Mouse (Mus musculus): ENCODE measurements around the gene Slco3a1. TPM values are rescaled to one million over a fixed set of nuclear protein-coding genes. Genes with fewer than 3 reads are reported as not detected.

Slco3a1 gene
- polyA plus RNA-seq, 2 experiments = 0.69 to 1.1 TPM

- Histone ChIP-seq H3K4me3 (ENCODE audit: insufficient read depth in 1 of 2, low read depth in 2 of 2, low read length in 2 of 2) (no peak overlapping the region), H3K27ac (no peak overlapping the region), H3K9me3 (ENCODE audit: control insufficient read depth, low read length) (no peaks in the 10 kb centered on the region), H3K36me3 (replicated peaks; ENCODE audit: control insufficient read depth, insufficient read depth, low read depth) (no peaks in the 10 kb centered on the region), H3K4me2 (ENCODE audit: low read depth) (no peak overlapping the region), H3K9ac (replicated peaks) (no peak overlapping the region), H3K4me1 (replicated peaks; ENCODE audit: control insufficient read depth in 2 of 2, insufficient read depth in 2 of 2, low read length in 1 of 2) (no peaks in the 10 kb centered on the region), H3K27me3 (ENCODE audit: control insufficient read depth, insufficient read depth, low read length) (no peaks in the 10 kb centered on the region)
- no peak for TF ChIP-seq CTCF (IDR thresholded peaks at IDR 0.05; ENCODE audit: low read depth)
- DNase-seq (ENCODE audit: low read depth in 3 of 3, low spot score in 3 of 3) = no peak
- 79% methylated on average over 1 of the region's 1 CpGs for WGBS (ENCODE audit: insufficient replicate concordance)
- no peak for ATAC-seq (ENCODE audit: insufficient read depth)
Observed at GRCm38 (mm10) chr7:74449802-74450201, 104.8 kb downstream of the Slco3a1 start.

DNA sequence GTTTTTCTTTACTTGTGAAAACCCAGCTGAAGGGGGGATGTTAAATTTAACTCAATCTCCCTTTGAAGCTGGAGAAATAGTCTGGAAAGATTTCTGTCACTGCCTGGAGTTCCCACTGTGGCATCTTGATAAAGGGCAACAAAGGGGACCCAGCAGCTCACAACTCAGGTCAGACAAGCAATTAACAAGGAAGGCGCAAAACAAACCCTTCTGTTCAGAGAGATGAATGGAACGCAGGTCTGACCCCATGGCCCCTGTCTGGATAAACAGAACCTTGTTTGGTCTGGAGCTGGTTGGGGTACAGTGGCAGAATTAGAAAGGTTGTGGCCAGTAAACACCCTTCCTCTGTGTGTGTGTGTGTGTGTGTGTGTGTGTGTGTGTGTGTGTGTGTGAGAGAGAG lies 106.8 kb downstream of the Slco3a1 start:
- H3K4me3 ChIP-seq (ENCODE audit: insufficient read depth in 1 of 2, low read depth in 2 of 2, low read length in 2 of 2) = no peak overlapping the region
- H3K9ac ChIP-seq (replicated peaks) = no peak overlapping the region
- ATAC-seq (ENCODE audit: insufficient read depth) = no peak
- H3K27ac ChIP-seq = no peak overlapping the region
- H3K36me3 ChIP-seq (replicated peaks; ENCODE audit: control insufficient read depth, insufficient read depth, low read depth) = no peaks in the 10 kb centered on the region
- no peak for TF ChIP-seq EP300 (IDR thresholded peaks at IDR 0.05; ENCODE audit: low read depth)
- TF ChIP-seq CTCF (IDR thresholded peaks at IDR 0.05; ENCODE audit: low read depth) = no peak
- H3K27me3 ChIP-seq (ENCODE audit: control insufficient read depth, insufficient read depth, low read length) = no peaks in the 10 kb centered on the region
- DNase-seq (ENCODE audit: low read depth in 3 of 3, low spot score in 3 of 3) = no peak
- no peaks in the 10 kb centered on the region for H3K9me3 ChIP-seq (ENCODE audit: control insufficient read depth, low read length)
- 60% methylated on average over 2 of the region's 2 CpGs for WGBS (ENCODE audit: insufficient replicate concordance)
- H3K4me2 ChIP-seq (ENCODE audit: low read depth) = no peak overlapping the region
- no peaks in the 10 kb centered on the region for H3K4me1 ChIP-seq (replicated peaks; ENCODE audit: control insufficient read depth in 2 of 2, insufficient read depth in 2 of 2, low read length in 1 of 2)

- DNase-seq (ENCODE audit: low read depth in 3 of 3, low spot score in 3 of 3) (no peak), ATAC-seq (ENCODE audit: insufficient read depth) (no peak)
- WGBS (ENCODE audit: insufficient replicate concordance) = 47% methylated on average over 5 of the region's 5 CpGs
- no peak for TF ChIP-seq EP300 (IDR thresholded peaks at IDR 0.05; ENCODE audit: low read depth)
- no peak for TF ChIP-seq CTCF (IDR thresholded peaks at IDR 0.05; ENCODE audit: low read depth)
- Histone ChIP-seq H3K9me3 (ENCODE audit: control insufficient read depth, low read length) (no peaks in the 10 kb centered on the region), H3K4me1 (replicated peaks; ENCODE audit: control insufficient read depth in 2 of 2, insufficient read depth in 2 of 2, low read length in 1 of 2) (no peaks in the 10 kb centered on the region), H3K27ac (no peak overlapping the region), H3K4me3 (ENCODE audit: insufficient read depth in 1 of 2, low read depth in 2 of 2, low read length in 2 of 2) (no peak overlapping the region), H3K4me2 (ENCODE audit: low read depth) (no peak overlapping the region), H3K9ac (replicated peaks) (no peak overlapping the region), H3K27me3 (ENCODE audit: control insufficient read depth, insufficient read depth, low read length) (no peaks in the 10 kb centered on the region), H3K36me3 (replicated peaks; ENCODE audit: control insufficient read depth, insufficient read depth, low read depth) (no peaks in the 10 kb centered on the region)
Observed at GRCm38 (mm10) chr7:74445148-74445547, 109.4 kb downstream of the Slco3a1 start.

GRCm38 (mm10) chr7:74442380-74442779 lies 112.2 kb downstream of the Slco3a1 start:
- Histone ChIP-seq H3K36me3 (replicated peaks; ENCODE audit: control insufficient read depth, insufficient read depth, low read depth) (no peaks in the 10 kb centered on the region), H3K27me3 (ENCODE audit: control insufficient read depth, insufficient read depth, low read length) (no peaks in the 10 kb centered on the region), H3K9ac (replicated peaks) (no peak overlapping the region), H3K9me3 (ENCODE audit: control insufficient read depth, low read length) (no peaks in the 10 kb centered on the region), H3K4me1 (replicated peaks; ENCODE audit: control insufficient read depth in 2 of 2, insufficient read depth in 2 of 2, low read length in 1 of 2) (no peaks in the 10 kb centered on the region), H3K4me3 (ENCODE audit: insufficient read depth in 1 of 2, low read depth in 2 of 2, low read length in 2 of 2) (no peak overlapping the region), H3K4me2 (ENCODE audit: low read depth) (no peak overlapping the region), H3K27ac (no peak overlapping the region)
- 11% methylated on average over 5 of the region's 5 CpGs for WGBS (ENCODE audit: insufficient replicate concordance)
- no peak for ATAC-seq (ENCODE audit: insufficient read depth)
- DNase-seq (ENCODE audit: low read depth in 3 of 3, low spot score in 3 of 3) = no peak
- TF ChIP-seq EP300 (IDR thresholded peaks at IDR 0.05; ENCODE audit: low read depth) = no peak
- TF ChIP-seq CTCF (IDR thresholded peaks at IDR 0.05; ENCODE audit: low read depth) = no peak

GRCm38 (mm10) chr7:74437534-74437933 lies 117.0 kb downstream of the Slco3a1 start:
- WGBS (ENCODE audit: insufficient replicate concordance) = 31% methylated on average over 1 of the region's 1 CpGs
- ATAC-seq (ENCODE audit: insufficient read depth) = no peak
- TF ChIP-seq CTCF (IDR thresholded peaks at IDR 0.05; ENCODE audit: low read depth) (no peak), EP300 (IDR thresholded peaks at IDR 0.05; ENCODE audit: low read depth) (no peak)

More at GRCm38 (mm10) chr7:74437534-74437933, 117.0 kb downstream of the Slco3a1 start:
- no peak for DNase-seq (ENCODE audit: low read depth in 3 of 3, low spot score in 3 of 3)
- H3K27ac ChIP-seq = no peak overlapping the region
- no peaks in the 10 kb centered on the region for H3K36me3 ChIP-seq (replicated peaks; ENCODE audit: control insufficient read depth, insufficient read depth, low read depth)
- no peak overlapping the region for H3K4me3 ChIP-seq (ENCODE audit: insufficient read depth in 1 of 2, low read depth in 2 of 2, low read length in 2 of 2)
- no peak overlapping the region for H3K9ac ChIP-seq (replicated peaks)
- H3K27me3 ChIP-seq (ENCODE audit: control insufficient read depth, insufficient read depth, low read length) = no peaks in the 10 kb centered on the region
- H3K4me1 ChIP-seq (replicated peaks; ENCODE audit: control insufficient read depth in 2 of 2, insufficient read depth in 2 of 2, low read length in 1 of 2) = no peaks in the 10 kb centered on the region
- no peaks in the 10 kb centered on the region for H3K9me3 ChIP-seq (ENCODE audit: control insufficient read depth, low read length)
- no peak overlapping the region for H3K4me2 ChIP-seq (ENCODE audit: low read depth)
